Mouse (Mus musculus) right cerebral cortex, postnatal 14 days (tissue): ENCODE measurements around the gene Nxnl1.
A peak's percentile ranks its signal among the peaks of the same experiment; 100 is the strongest.

Source experiments
- DNase-seq: peaks from one replicate; pipeline ENCODE4 v3.0.0; 2022

Gene Nxnl1

GRCm38 (mm10) chr8:71554001-71554400 lies 12.4 kb downstream of the Nxnl1 start:
- DNase-seq, result no peak

DNA sequence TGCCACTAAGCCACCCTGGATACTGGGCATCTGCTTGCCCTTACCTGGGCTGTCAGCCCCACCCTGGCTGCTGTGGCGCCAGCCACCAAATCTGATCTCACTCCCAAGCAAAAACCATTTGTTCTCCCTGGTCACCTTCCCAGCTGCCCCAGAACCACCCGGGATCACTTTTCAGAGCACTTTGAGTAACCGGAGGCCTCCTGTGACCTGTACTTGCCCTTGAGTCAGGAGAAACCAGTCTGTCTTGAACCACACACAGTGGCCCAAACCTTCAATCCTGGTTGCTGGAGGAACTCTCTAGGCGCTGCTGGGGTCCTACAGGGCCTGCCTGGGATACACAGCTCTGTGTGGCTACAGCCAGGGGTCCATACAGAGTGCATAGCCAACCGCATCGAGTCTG lies 13.6 kb downstream of the Nxnl1 start:
- no peak for DNase-seq

DNA sequence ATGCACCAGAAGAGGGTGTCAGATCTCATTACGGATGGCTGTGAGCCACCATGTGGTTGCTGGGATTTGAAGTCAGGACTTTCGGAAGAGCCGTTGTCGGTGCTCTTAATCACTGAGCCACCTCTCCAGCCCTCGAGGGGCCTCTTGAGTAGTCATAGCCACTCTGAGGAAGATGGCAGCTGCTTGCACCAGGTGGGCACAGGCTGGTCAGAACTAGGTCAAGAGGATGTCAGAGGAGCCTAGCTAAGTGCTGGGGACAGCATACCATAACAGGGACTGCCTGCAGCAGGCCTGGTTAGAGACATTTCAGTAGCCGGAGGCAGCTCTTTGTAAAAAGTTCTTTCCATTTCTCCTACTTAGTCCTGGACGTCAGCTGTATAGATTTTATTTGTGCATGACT lies 15.6 kb downstream of the Nxnl1 start:
- DNase-seq, result no peak

DNA sequence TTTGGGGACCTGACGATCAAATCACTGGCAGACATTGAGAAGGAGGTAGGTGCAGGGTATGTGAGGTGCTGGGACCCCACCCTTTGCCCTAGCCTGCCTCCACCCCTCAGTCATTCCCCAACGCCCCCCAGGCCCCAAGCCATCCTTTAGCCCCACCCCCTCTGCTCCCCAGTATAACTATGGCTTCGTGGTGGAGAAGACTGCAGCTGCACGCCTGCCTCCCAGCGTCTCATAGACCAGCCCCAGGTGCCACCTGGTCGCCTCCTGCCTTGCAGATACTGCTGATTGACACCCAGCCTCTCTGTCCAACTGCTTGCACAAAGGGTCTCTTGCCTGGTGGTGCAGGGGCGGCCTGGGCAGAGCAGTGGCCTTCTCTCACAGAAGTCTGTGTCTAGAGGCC lies 18.8 kb downstream of the Nxnl1 start:
- no peak for DNase-seq

- no peak for DNase-seq
Measured at GRCm38 (mm10) chr8:71545053-71545452, 21.3 kb downstream of the Nxnl1 start.

- DNase-seq, result no peak
Measured at GRCm38 (mm10) chr8:71543755-71544154, 22.6 kb downstream of the Nxnl1 start.

- DNase-seq, result peak; percentile 95
Measured at GRCm38 (mm10) chr8:71542632-71543343, 23.6 kb downstream of the Nxnl1 start, which contains the start of gene Mvb12a. TSS of gene Mvb12a (plus strand) at chr8:71542922.

GRCm38 (mm10) chr8:71537028-71537867 lies 29.2 kb downstream of the Nxnl1 start, which contains the start of gene Bst2:
TSS of gene Bst2 (minus strand) at chr8:71537456.
- DNase-seq, result peak; percentile 44

- no peak for DNase-seq
Measured at GRCm38 (mm10) chr8:71535663-71536062, 30.7 kb downstream of the Nxnl1 start.

- DNase-seq, result no peak
Measured at GRCm38 (mm10) chr8:71534263-71534810, 32.1 kb downstream of the Nxnl1 start.

DNA sequence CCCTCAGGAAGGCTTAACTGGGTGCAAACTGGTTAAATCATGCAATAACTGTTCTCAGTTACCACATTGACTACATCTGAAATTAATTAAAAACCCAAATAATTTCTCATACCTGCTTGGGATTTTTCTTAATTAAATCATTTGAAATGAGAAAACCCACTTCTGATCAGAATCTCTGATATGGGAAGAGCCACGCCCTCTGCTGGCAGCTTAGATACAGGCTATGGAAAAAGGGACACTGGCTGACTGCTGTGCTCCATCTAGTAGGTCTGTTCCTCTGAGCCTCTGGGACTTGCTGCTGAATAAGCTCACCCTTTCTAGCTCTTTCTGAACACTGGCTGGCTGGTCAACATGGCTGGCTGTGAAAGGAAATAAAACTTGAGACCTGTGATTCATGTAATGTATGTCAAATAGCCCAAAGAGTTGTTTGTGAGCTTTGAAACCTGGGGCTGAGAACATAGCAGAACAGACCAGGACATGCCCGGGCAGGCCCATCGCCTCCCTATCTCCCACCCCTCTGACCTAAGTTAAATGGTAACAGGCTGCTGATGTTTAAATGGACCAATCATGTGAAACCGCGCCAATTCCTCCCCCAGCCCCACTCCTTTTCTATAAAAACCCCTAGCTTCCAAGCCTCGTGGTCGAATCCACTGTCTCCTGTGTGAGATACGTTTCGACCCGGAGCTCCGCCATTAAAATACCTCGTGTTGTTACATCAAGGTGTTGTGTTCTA lies 35.5 kb downstream of the Nxnl1 start:
- peak; percentile 40 for DNase-seq

DNA sequence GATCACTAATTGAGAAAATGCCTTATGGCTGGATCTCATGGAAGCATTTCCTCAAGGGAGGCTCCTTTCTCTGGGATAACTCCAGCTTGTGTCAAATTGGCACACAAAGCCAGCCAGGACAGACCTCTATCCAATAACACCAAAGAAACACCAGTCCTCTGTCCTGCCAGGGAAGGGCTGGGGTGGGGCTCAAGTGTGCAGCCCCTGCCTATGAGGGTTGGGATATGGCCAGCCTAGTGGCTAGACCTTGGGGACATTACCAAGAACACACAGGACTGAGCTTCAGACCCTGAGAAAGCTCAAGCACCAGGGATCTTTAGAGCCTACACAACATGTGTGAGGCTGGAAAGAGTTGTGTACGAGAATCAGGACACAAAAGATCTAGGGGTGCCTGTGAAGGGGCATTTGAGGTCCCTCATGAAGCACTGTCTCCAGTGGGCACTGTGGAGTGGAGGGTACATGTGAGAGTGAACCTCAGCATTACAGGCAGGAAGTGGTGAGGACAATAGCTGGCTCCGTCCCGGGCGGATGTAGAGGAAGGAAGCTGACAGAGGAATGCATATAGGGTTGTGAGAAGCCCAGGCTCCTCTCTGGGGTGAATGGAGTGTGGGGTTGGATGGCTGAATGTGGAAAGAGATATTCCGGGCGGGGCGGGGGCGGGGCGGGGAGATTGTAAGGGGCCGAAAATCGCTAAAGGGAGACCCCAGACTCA lies 37.9 kb downstream of the Nxnl1 start:
- DNase-seq, result no peak

GRCm38 (mm10) chr8:71527162-71527870 lies 39.1 kb downstream of the Nxnl1 start:
- no peak for DNase-seq

DNA sequence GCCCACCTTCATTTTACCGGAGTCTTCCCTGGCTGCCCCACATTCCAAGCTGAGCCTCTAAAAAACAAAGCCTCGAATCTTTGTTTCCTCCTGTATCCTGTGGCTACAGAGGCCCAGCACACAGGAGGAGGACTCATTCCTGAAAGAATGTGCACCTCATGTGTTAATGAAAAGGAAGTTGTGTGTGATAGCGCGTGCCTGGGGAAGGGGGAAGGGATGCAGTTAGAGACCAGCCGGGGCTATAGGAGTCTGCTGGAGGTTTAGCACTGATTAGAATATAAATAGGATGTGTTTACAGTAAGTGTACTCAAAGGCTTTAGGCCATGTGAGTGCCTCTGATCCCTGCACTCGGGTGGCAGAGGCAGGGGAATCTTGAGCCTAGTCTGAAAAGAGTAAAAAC lies 40.1 kb downstream of the Nxnl1 start:
- no peak for DNase-seq

DNA sequence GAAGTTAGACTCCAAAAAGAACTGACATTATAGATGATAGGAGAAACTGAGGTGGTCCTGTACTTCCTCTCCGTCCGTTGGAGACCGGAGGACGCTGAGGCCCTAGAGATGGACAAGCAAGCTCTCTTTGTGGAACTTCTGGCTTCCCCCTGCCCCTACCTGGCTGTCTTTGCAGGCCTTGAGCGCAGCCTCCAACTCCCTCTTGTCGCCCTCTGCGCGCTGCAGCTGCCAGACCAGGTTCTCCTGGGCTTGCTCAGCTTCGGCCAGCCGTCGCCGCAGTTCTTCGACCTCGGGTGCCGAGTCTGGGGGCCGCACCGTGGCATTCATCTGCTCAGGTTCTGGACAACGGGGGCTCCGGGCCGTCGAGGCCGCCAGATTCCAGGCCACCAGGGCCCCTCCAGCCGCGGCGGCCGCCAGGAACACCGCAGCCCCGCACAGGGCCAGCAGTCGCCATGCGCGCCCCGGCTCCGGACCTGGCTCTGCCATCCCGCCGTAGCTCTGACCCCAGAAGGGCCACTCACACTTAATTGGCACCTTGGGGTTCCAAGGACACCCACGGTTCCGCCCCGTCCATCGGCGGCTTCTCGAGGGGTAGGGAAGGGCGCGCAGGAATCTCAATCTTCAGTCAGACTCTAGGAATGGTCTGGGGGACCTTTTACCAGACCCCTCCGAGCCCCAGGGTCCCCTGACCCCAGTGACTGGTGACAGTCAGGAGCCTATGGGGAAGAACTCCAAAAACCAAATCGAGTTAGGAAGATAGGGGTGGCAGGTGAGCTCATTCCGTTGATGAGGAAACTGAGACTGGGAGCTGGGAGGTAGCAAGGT lies 41.0 kb downstream of the Nxnl1 start, which contains the start of gene Ccdc194:
TSS of gene Ccdc194 (minus strand) at position 486 of the 825 bp plus-strand sequence.
- no peak for DNase-seq

- DNase-seq, result peak; percentile 91
Measured at GRCm38 (mm10) chr8:71521634-71522033, 44.8 kb downstream of the Nxnl1 start.

DNA sequence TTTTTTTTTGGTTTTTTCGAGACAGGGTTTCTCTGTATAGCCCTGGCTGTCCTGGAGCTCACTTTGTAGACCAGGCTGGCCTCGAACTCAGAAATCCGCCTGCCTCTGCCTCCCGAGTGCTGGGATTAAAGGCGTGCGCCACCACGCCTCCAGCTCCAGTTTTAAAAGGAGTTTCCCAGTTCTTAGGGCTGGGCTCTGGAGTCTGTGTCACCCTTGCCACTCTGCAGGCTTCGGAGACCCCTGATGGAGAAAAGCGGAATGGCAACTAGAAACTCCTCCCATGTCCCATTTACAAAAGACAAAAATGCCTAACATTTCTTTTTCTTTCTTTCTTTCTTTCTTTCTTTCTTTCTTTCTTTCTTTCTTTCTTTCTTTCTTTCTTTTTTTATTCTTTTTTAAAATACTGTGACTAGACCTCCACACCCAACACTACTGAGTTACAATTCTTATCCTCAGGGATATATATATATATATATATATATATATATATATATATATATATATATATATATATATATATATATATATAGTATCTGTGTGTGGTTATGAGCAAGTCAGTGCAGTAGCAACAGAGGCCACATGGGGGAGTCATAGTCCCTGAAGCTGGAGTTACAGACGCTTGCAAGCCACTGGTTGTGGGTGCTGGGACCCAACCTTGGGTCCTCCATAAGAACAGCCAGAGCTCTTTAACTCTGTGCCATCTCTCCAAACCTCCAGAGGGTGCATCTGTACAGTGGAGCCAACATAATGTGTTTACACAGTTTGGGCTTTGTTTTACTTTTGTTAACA lies 47.2 kb downstream of the Nxnl1 start:
- peak; percentile 57 for DNase-seq

GRCm38 (mm10) chr8:71516786-71517185 lies 49.6 kb downstream of the Nxnl1 start:
- DNase-seq, result no peak

GRCm38 (mm10) chr8:71515043-71515442 lies 51.4 kb downstream of the Nxnl1 start:
- DNase-seq, result no peak
